Mouse (Mus musculus): Measurements from ENCODE around the gene Pdia5. TPM values are rescaled to one million over a fixed set of nuclear protein-coding genes. Genes with fewer than 3 reads are reported as not detected.

Gene Pdia5
- polyA plus RNA-seq, 1 experiment from 2014 or later, result 22.2 TPM

DNA sequence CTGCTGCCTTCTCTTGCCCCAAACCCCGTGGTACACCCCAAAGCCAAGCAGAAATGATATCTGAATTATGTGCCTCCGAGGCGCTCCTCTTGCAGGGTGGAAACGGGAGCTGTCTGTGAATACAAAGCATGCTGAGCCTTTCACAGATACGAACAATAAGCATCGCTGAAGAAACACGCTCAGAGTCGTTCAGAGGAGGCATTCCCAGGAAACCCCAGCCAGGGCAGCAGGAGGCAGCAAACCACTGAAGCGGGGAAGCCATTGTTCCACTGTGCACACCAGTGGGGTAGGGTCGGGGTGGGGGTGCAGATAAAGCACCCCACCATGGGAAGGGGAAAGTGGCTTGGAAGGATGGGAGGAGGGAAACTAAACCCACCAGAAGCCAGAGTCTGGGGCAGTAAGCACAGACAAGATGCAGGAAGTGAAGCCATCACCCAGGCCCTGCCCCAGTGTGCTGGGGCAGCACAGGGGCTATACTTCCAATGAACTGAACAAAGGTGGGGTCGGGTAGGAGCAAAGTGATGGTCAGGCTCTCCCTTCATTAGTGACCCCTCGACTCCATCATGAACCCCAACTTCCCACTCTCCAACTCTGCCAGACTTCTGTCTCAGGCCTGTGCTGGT, 25.9 kb downstream of the Pdia5 start:
- in situ Hi-C loops (cut with MboI; ENCODE audit: low pct_unique_long_range_greater_than_20kb), result no loop called here
- ChIA-PET CTCF (no interaction called here), POLR2A (no interaction called here)
- no peaks in the 10 kb centered on the region for H3K27me3 ChIP-seq
- DNase-seq (ENCODE audit: low read depth, low spot score) (no peak), ATAC-seq (no peak)
- no peak for TF ChIP-seq CTCF (IDR thresholded peaks at IDR 0.05)

DNA sequence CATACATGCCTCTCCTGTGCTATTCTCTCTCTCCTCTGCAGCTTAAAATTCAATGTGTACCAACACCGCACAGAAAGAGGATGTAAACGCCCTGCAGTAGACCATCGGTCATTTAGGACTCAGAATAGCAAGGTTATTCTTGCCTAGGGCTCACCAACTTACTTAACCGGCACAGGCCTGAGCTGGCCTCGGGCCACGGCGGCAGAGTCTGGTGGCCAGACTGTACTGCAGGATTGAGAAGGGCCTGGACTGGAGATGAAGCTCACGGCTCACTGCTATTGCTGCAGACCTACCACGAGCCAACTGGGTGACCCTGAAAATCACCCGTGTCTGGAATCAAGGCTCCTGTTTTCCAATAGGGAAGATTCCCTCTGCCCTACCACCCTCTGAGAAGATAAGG, 27.0 kb downstream of the Pdia5 start:
- ChIA-PET CTCF (no interaction called here), POLR2A (no interaction called here)
- H3K27me3 ChIP-seq, result no peaks in the 10 kb centered on the region
- DNase-seq (ENCODE audit: low read depth, low spot score), result no peak
- no peak for TF ChIP-seq CTCF (IDR thresholded peaks at IDR 0.05)
- no peak for ATAC-seq
- in situ Hi-C loops (cut with MboI; ENCODE audit: low pct_unique_long_range_greater_than_20kb), result no loop called here

DNA sequence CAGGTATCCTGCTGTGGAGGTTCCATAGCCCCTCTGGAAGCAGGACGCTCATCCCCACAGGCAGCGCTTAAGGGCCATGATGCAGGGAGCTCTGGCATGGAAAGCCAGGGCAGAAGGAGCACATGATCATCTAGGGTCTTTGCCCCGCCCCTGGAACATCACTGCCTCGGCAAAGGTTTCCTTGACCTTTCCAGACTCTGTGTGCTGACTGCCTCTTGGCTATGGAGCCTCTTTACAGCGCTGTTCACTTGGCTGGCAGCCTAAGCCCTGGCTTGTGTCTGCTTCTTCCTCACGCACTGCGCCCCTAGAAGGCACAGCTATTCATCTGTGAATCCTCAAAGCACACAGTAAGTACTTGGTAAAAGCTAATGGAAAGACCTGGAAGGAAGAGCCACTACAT, 27.7 kb downstream of the Pdia5 start:
- in situ Hi-C loops (cut with MboI; ENCODE audit: low pct_unique_long_range_greater_than_20kb), result no loop called here
- POLR2A ChIA-PET, result no interaction called here
- no peaks in the 10 kb centered on the region for H3K27me3 ChIP-seq
- TF ChIP-seq CTCF (IDR thresholded peaks at IDR 0.05), result no peak
- CTCF ChIA-PET, result no interaction called here
- DNase-seq (ENCODE audit: low read depth, low spot score) (no peak), ATAC-seq (no peak)

DNA sequence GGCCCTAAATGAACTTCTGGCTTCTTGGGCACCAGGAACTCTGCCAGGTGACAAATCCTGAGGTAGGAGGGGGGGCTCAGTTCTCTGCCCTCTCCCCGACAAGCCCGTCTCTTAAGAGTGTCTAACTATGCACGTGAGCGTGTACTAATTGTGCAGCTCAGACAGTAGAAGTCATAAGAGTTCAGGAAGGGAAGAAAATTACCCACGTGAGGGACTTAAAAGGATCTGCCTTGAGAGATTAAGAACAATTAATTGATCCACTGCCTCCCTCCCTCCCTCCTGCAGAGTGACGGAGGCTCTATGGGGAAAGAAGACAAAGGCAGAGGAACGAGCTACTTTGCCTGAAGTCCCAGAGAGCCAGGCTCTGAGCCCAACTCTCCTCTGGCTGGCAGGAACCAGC, 31.1 kb downstream of the Pdia5 start:
- no peak for DNase-seq (ENCODE audit: low read depth, low spot score)
- ATAC-seq, result no peak
- POLR2A ChIA-PET, result no interaction called here
- TF ChIP-seq CTCF (IDR thresholded peaks at IDR 0.05), result no peak
- in situ Hi-C loops (cut with MboI; ENCODE audit: low pct_unique_long_range_greater_than_20kb), result no loop called here
- CTCF ChIA-PET, result no interaction called here
- no peaks in the 10 kb centered on the region for H3K27me3 ChIP-seq

DNA sequence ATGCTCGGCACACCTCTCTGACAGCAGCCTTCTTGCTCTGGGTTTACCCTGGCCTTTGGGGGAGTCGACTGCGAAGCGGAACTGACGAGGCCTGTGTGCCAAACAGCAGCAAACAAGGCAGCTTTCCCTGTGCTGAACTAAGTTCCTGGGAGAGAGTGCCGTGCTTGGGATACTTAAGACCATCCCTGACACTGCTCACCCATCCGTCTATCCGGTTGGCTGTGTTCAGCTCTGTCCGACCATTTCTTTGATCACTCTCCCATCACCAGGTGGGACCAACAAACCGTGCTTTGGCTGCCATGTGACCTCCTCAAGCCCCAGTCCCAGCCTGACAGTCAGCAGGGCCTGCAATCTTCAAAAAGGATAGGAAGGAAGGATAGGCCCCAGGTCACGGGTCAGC, 32.4 kb downstream of the Pdia5 start:
- H3K27me3 ChIP-seq, result no peaks in the 10 kb centered on the region
- ATAC-seq (no peak), DNase-seq (ENCODE audit: low read depth, low spot score) (no peak)
- in situ Hi-C loops (cut with MboI; ENCODE audit: low pct_unique_long_range_greater_than_20kb), result no loop called here
- no peak for TF ChIP-seq CTCF (IDR thresholded peaks at IDR 0.05)
- ChIA-PET CTCF (no interaction called here), POLR2A (no interaction called here)

DNA sequence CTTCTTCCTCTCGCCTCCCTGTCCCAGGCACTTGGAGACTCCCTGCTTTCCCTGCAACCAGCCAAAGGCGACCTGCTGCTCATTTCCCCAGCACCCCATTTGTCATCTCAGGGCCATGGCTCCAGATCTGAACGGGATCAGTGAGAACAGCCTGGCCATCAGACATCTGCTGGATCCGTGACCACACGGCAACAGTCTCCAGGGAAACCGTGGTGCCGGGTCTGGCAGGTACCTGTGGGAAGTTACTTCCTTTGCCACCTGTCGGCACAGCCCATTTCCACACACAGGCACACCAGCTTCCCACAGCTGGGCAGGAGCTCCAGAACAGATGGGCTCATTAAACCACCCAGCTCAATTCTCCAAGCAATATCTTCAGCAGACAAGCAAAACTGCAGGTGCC, 33.2 kb downstream of the Pdia5 start:
- POLR2A ChIA-PET, result no interaction called here
- ATAC-seq (no peak), DNase-seq (ENCODE audit: low read depth, low spot score) (no peak)
- no peaks in the 10 kb centered on the region for H3K27me3 ChIP-seq
- no peak for TF ChIP-seq CTCF (IDR thresholded peaks at IDR 0.05)
- CTCF ChIA-PET, result no interaction called here
- in situ Hi-C loops (cut with MboI; ENCODE audit: low pct_unique_long_range_greater_than_20kb), result no loop called here

DNA sequence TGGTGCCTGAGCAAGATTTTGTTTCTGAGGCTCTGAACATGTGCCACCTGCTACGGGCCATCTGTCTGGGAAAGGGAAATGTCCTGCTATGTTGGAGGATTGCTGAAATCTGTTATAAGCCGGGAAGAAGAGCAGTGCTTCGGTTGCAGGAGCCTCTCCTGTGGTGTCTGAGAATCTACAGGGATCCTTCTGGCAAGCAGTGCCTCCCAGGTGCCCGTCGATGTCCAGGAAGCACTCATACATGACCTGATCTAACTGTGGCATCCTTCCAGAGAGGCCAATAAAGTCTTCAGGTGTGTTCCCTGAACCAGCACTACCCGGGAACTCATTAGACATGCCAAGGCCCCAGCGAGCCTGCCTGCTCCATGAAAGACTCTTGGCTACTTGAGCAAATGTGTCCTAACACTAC, 33.7 kb downstream of the Pdia5 start:
- no peak for TF ChIP-seq CTCF (IDR thresholded peaks at IDR 0.05)
- ATAC-seq, result no peak
- in situ Hi-C loops (cut with MboI; ENCODE audit: low pct_unique_long_range_greater_than_20kb), result no loop called here
- ChIA-PET POLR2A (no interaction called here), CTCF (no interaction called here)
- DNase-seq (ENCODE audit: low read depth, low spot score), result no peak
- no peaks in the 10 kb centered on the region for H3K27me3 ChIP-seq

DNA sequence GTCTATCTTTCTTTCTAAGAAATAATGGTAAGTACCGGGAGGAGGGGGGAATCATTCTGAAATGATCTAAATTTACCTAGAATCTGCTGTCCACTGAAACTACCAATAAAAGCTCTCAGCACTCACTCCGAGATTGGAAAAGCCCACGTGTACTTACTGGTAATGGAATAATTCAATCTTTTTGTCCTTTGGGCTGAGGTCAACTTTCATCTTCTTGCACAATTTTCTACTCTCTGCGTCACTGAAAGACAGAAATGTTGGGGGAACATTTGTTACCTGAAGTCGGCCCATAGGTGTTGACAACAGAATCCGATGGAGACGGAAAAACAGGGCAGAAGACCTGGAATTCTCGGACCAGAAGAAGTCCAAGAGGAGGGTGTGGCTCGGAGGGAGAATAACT, 34.4 kb downstream of the Pdia5 start:
- ChIA-PET POLR2A (no interaction called here), CTCF (no interaction called here)
- no peaks in the 10 kb centered on the region for H3K27me3 ChIP-seq
- no peak for ATAC-seq
- in situ Hi-C loops (cut with MboI; ENCODE audit: low pct_unique_long_range_greater_than_20kb), result no loop called here
- no peak for TF ChIP-seq CTCF (IDR thresholded peaks at IDR 0.05)
- no peak for DNase-seq (ENCODE audit: low read depth, low spot score)

DNA sequence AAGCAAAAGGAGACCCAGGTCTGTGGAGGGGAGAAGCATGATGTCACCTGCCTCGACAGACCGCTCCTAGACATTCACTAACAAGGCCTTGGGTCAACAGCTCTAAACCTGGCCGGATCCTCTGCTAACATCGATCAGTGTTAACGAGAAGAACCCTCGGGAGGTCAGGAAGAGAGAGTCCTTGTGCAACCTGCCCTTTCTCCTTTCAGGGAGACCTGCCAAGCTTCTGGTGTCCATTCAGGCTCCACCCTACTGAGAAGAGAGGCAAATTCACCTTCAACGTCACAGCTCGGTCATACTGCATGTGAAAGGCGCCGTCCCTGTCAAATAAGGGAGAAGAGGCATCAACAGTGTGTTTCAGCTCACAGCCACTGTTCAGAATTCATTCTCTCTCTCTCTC, 34.9 kb downstream of the Pdia5 start:
- POLR2A ChIA-PET, result no interaction called here
- no peak for DNase-seq (ENCODE audit: low read depth, low spot score)
- no peak for ATAC-seq
- CTCF ChIA-PET, result no interaction called here
- no peak for TF ChIP-seq CTCF (IDR thresholded peaks at IDR 0.05)
- no peaks in the 10 kb centered on the region for H3K27me3 ChIP-seq
- in situ Hi-C loops (cut with MboI; ENCODE audit: low pct_unique_long_range_greater_than_20kb), result no loop called here

DNA sequence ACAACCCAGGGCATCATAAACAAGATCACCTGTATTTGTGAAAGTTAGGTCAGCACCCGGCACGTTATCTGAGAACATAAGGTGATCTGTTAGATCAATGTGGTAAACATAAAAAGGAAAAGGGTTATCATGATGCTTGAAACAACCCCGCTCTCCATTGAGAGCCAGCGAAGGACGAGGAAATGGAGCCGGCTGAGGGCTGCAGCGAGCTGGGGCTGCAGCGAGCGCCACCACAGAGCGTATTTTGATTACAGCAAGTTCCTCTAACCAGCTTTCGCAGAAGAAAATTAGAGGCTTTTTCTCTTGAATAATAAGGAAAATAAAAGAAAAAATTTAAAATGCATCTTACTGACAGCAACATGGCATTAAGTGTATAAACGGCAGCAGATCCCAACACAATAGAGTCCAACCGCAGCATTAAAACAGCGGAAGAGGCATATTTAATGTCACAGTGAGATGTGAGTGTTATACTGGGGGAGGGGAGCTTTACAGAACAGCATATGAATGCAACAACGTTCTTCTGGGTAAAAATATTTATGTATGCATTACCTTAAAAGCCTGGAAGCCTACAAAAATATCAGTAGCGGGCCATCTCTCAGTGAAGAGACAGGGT, 40.5 kb downstream of the Pdia5 start:
- DNase-seq (ENCODE audit: low read depth, low spot score), result no peak
- ChIA-PET POLR2A (no interaction called here), CTCF (no interaction called here)
- no peak for ATAC-seq
- no peaks in the 10 kb centered on the region for H3K27me3 ChIP-seq
- in situ Hi-C loops (cut with MboI; ENCODE audit: low pct_unique_long_range_greater_than_20kb), result no loop called here
- TF ChIP-seq CTCF (IDR thresholded peaks at IDR 0.05), result no peak

DNA sequence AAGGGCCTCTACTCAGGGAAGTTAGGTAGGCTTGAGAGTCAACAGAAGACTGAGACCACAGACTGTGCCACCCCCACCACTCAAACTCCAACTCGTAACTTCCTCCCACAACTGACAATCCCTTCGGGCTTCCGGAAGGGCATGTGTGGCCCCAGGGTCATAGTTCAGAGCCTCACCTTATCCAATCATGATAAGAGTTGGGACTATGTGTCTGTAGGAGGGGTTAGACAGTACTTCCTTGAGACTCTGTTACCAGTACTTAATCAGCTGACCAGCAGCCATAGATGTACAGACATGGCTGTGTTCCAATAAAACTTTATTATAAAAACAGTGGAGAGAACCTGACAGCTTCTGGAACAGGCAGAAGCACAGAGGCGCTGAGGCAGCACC, 48.7 kb downstream of the Pdia5 start:
- H3K27me3 ChIP-seq, result no peaks in the 10 kb centered on the region
- TF ChIP-seq CTCF (IDR thresholded peaks at IDR 0.05), result no peak
- in situ Hi-C loops (cut with MboI; ENCODE audit: low pct_unique_long_range_greater_than_20kb), result no loop called here
- ATAC-seq, result no peak
- CTCF ChIA-PET, result no interaction called here
- POLR2A ChIA-PET, result no interaction called here
- no peak for DNase-seq (ENCODE audit: low read depth, low spot score)

DNA sequence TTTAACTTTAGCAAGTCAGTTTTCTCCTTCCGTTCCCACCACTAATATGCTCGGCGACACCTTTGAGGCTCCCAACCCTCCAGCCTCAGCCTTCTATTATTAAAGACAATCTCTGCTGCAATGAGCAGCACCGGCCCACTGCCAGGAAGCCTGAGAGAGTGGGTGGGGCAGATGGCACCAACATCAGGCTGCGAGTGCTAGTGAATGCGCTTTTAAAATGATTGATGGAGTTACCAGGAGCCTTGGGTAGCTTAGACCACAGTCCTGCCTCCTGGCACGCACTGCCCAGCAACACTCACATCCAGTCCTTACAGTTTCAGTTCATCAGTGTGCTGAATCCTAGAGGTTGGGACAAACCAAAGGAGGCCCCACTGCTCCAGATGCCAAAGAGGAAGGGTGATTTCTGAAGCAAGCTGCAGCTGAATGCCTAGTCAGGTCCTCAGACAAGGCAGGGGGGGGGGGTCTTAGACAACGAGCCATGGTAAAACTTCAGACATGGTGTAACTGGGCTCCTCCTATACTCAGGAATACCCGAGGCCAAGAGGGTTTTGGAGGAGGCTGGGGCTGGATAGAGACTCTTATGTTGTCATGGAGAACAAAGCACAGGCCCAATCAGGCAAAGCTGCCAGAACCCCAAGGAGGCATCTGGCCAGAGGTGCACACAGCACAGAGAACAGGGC, 49.2 kb downstream of the Pdia5 start:
- in situ Hi-C loops (cut with MboI; ENCODE audit: low pct_unique_long_range_greater_than_20kb), result no loop called here
- CTCF ChIA-PET, result no interaction called here
- no peaks in the 10 kb centered on the region for H3K27me3 ChIP-seq
- TF ChIP-seq CTCF (IDR thresholded peaks at IDR 0.05), result no peak
- ATAC-seq, result no peak
- POLR2A ChIA-PET, result no interaction called here
- no peak for DNase-seq (ENCODE audit: low read depth, low spot score)
